Mouse (Mus musculus): Measurements from ENCODE around the gene Amy2a1. TPM values are rescaled to one million over a fixed set of nuclear protein-coding genes. Genes with fewer than 3 reads are reported as not detected.
"Not testable (repeated sequence)": the region's sequence is repeated elsewhere in the genome, so short reads cannot be mapped to it uniquely, and the experiment has no call there.

Gene Amy2a1
- not detected in 2 replicates for polyA plus RNA-seq (2016; fragmentation: Nextera tagmentation; extraction: Ambion mirVana)

GRCm38 (mm10) chr3:113532328-113532727 is at the start of gene Amy2a1:
Amy2a1 (minus strand) TSS chr3:113532428.
- H3K9ac ChIP-seq; H3K36me3 ChIP-seq; H3K27me3 ChIP-seq (replicated peaks); H3K4me2 ChIP-seq (replicated peaks); H3K9me3 ChIP-seq; H3K4me3 ChIP-seq; H3K4me1 ChIP-seq; H3K27ac ChIP-seq; ATAC-seq (ENCODE audit: low FRiP score, low read depth): not testable (repeated sequence)
- 89% methylated on average over 3 of the region's 3 CpGs for WGBS

- H3K27me3 ChIP-seq (replicated peaks), result no peaks in the 10 kb centered on the region
- no peak overlapping the region for H3K4me3 ChIP-seq
- no peak overlapping the region for H3K27ac ChIP-seq
- H3K4me1 ChIP-seq, result no peaks in the 10 kb centered on the region
- H3K4me2 ChIP-seq (replicated peaks), result no peak overlapping the region
- ATAC-seq (ENCODE audit: low FRiP score, low read depth), result no peak
- H3K36me3 ChIP-seq, result no peaks in the 10 kb centered on the region
- H3K9ac ChIP-seq, result no peak overlapping the region
- no peaks in the 10 kb centered on the region for H3K9me3 ChIP-seq
- 80% methylated on average over 4 of the region's 4 CpGs for WGBS
Observed at GRCm38 (mm10) chr3:113574578-113574977, 42.4 kb upstream of the Amy2a1 start.

- H3K27ac ChIP-seq, result no peak overlapping the region
- H3K27me3 ChIP-seq (replicated peaks), result no peaks in the 10 kb centered on the region
- no peak overlapping the region for H3K4me3 ChIP-seq
- H3K36me3 ChIP-seq, result no peaks in the 10 kb centered on the region
- no peaks in the 10 kb centered on the region for H3K9me3 ChIP-seq
- no peaks in the 10 kb centered on the region for H3K4me1 ChIP-seq
- WGBS, result 82% methylated on average over 2 of the region's 2 CpGs
- H3K9ac ChIP-seq, result no peak overlapping the region
- H3K4me2 ChIP-seq (replicated peaks), result no peak overlapping the region
- ATAC-seq (ENCODE audit: low FRiP score, low read depth), result no peak
Observed at GRCm38 (mm10) chr3:113574138-113574537, 41.9 kb upstream of the Amy2a1 start.

- Histone ChIP-seq H3K9ac (no peak overlapping the region), H3K4me2 (replicated peaks) (no peak overlapping the region), H3K9me3 (no peaks in the 10 kb centered on the region), H3K4me3 (no peak overlapping the region), H3K27me3 (replicated peaks) (no peaks in the 10 kb centered on the region), H3K27ac (no peak overlapping the region), H3K36me3 (no peaks in the 10 kb centered on the region), H3K4me1 (no peaks in the 10 kb centered on the region)
- ATAC-seq (ENCODE audit: low FRiP score, low read depth), result no peak
- WGBS, result 84% methylated on average over 3 of the region's 3 CpGs
Observed at GRCm38 (mm10) chr3:113572158-113572557, 39.9 kb upstream of the Amy2a1 start.

- Histone ChIP-seq H3K36me3 (no peaks in the 10 kb centered on the region), H3K9me3 (no peaks in the 10 kb centered on the region), H3K4me1 (no peaks in the 10 kb centered on the region), H3K9ac (no peak overlapping the region), H3K27ac (no peak overlapping the region), H3K27me3 (replicated peaks) (no peaks in the 10 kb centered on the region), H3K4me3 (no peak overlapping the region), H3K4me2 (replicated peaks) (no peak overlapping the region)
- no peak for ATAC-seq (ENCODE audit: low FRiP score, low read depth)
Observed at GRCm38 (mm10) chr3:113539692-113540091, 7.5 kb upstream of the Amy2a1 start.

Other genes starting within 250 kb of the Amy2a1 start
- gene Amy2a4, start 241.0 kb downstream of the Amy2a1 start, polyA plus RNA-seq (2016; fragmentation: Nextera tagmentation; extraction: Ambion mirVana), result not detected in 2 replicates
- gene Amy2a3, start 208.4 kb downstream of the Amy2a1 start, polyA plus RNA-seq (2016; fragmentation: Nextera tagmentation; extraction: Ambion mirVana), result not detected in 2 replicates
- not detected in 2 replicates for gene Amy2a2, start 175.8 kb downstream of the Amy2a1 start, polyA plus RNA-seq (2016; fragmentation: Nextera tagmentation; extraction: Ambion mirVana)
- gene Amy1, start 74.3 kb upstream of the Amy2a1 start, polyA plus RNA-seq (2016; fragmentation: Nextera tagmentation; extraction: Ambion mirVana), result 5.3 and 6.6 TPM in 2 replicates
- gene Rnpc3, start 97.7 kb upstream of the Amy2a1 start, polyA plus RNA-seq (2016; fragmentation: Nextera tagmentation; extraction: Ambion mirVana), result 49.4 and 52.6 TPM in 2 replicates

Data from neural tube, embryonic 12.5 days (tissue).